Mouse (Mus musculus) A20 (cell line): ENCODE measurements at regions not wholly inside any gene's neighbourhood (a gene's known extent, or its start where the extent isn't known, plus 50 kb on each side); places are given as distances from the start of the nearest gene placed in this dataset.
"Not testable (repeated sequence)": the region's sequence is repeated elsewhere in the genome, so short reads cannot be mapped to it uniquely, and the experiment has no call there.

ENCODE experiments used
- DNase-seq: peaks from one replicate; pipeline ENCODE4 v3.0.0-alpha.2; 2011; ENCODE audit warnings: low read depth, low spot score

- DNase-seq: no peak
Measured at GRCm38 (mm10) chr13:26457487-26458253, 312.3 kb downstream of the Hdgfl1 start.

DNA sequence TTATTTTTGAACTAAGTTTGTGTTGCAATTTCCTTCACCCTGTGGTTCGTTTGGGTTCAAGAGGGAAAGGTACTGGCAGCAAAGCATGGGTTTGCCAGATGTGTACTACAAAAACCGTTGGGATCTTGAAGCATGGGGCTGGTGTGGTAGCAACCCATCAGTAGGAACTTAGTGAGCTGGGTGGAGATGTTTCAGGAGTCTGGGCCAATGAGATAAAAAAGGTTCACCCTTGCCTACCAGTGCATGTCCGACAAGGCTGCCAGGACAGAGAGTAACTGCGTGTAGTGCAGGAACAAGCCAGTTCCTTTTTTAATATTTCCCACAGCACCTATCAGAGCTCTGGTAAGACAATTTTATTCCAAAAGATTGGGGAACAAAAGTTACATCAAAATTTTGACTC is 343.3 kb downstream of the Hdgfl1 start:
- DNase-seq: no peak

- no peak for DNase-seq
Measured at GRCm38 (mm10) chr13:26424513-26424912, 345.5 kb downstream of the Hdgfl1 start.

- no peak for DNase-seq
Measured at GRCm38 (mm10) chr13:26405757-26406156, 364.2 kb downstream of the Hdgfl1 start.

GRCm38 (mm10) chr13:26404707-26405106 is 365.3 kb downstream of the Hdgfl1 start:
- no peak for DNase-seq

GRCm38 (mm10) chr13:26387861-26388621 is 381.9 kb downstream of the Hdgfl1 start:
- DNase-seq: no peak

- no peak for DNase-seq
Measured at GRCm38 (mm10) chr13:26382631-26383030, 387.3 kb downstream of the Hdgfl1 start.

GRCm38 (mm10) chr13:26382154-26382553 is 387.8 kb downstream of the Hdgfl1 start:
- no peak for DNase-seq

DNA sequence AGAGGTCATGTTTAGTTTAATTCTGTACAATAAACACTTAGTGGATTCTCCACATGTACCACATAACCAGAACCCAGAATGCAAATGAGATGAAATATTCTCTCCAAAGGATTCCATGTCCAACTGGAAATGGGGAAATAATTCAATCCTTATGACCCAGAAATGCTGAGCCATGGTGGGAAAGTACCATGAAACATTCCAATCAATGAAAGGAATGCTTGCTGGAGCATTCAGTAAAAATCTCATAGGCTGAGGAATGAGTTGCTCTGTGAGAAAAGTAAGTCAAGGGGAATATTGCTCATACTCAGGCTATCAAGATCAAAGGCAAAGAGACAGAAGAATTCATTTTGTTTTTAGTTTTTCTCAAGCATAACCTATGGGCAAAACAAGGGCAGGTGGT is 394.4 kb downstream of the Hdgfl1 start:
- DNase-seq: no peak

GRCm38 (mm10) chr13:26365911-26366310 is 404.1 kb downstream of the Hdgfl1 start:
- DNase-seq: not testable (repeated sequence)

- no peak for DNase-seq
Measured at GRCm38 (mm10) chr13:26356341-26356740, 413.6 kb downstream of the Hdgfl1 start.

GRCm38 (mm10) chr13:26354421-26354820 is 415.5 kb downstream of the Hdgfl1 start:
- no peak for DNase-seq

GRCm38 (mm10) chr13:26350510-26350909 is 419.5 kb downstream of the Hdgfl1 start:
- no peak for DNase-seq

DNA sequence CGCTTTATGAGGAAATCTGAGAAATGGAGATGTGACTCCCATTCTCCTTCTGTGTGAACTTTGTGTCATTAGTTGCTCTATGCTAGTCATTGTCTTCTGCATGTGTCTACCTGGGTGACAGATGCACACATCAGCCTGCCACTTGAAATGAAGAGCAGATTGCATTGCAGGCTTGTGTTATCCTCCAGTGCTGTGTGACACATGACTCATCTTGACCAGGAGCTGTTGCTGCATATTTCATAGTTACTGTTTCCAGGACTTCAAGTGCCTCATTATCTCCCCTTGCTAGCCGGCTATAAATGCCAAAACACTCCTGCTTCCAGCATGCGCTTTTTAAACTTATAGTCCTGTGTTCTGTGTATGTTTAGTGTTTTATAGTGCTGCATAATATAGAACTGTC is 431.2 kb downstream of the Hdgfl1 start:
- no peak for DNase-seq

- no peak for DNase-seq
Measured at GRCm38 (mm10) chr13:26325066-26325465, 444.9 kb downstream of the Hdgfl1 start.

DNA sequence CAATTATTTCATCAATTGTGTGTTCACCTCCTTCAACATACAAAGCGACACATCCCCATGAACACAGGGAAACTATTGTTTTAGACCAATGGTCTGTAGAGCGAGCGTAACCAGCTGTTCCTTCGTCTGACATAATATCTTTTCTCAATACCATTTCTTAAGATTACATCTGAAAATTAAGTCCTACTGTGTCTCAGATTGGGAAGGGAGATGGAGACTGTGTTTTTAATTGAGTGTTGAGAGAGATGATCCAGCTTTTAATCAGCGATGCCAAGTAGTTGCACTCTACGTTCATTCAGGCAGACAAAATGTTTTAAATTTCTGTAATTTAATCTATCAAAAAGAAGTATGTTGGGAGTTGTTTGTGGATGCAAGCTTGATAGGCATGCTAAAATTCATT is 445.3 kb downstream of the Hdgfl1 start:
- DNase-seq: no peak

DNA sequence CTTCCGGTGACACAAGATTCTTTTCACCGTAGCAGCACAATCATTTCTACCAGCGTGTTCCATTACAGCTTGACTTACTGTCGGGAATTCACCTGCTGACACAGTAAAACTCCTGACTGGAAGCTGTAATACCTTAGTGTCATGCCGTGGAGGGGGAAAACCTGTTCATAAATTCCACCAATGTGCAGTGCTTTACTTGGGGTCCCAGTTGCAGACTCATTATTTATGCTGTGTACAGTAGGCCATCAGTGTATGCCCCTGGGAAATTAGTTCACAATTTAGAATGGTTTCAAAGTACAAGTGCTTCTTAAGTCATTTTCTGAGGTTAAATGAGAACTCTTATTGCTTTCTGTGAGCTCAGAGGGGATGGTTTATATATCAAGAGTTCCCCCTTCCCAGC is 451.4 kb downstream of the Hdgfl1 start:
- no peak for DNase-seq

DNA sequence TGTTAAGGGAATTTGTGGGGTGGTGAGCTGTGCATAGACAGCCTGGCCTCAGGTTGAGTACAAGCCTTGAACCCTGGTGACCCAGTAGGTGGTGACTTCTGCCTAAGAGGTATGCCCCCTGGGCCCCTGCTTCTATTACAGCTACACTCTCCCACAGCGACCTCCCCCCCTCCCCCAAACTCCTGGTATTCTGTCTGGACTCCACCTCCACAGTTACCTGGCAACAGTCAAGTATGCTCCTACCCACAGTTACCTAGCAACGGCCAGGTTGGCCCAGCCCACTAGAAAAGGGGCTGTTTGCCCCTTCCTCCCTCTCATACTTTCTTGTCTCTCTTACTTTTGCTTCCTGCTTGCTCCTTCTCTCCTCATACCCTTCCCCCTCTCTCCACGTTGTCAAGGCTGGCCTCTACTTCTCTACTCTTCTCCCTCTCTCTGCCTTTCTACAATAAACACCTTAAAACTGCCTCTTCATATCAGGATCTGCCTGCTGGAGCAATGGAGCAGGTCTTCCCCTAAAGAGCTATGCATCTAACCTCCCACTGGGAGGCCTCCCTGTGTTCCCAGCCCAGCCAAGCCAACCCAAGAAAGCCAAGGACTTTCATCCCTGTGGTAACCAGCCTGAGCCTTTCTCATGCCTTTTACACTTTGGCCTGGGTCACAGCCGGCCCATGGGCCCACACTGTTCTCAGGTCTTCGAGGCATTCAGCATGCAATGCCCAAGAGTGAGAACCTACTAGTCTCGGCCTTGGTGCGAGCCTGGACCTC is 457.5 kb downstream of the Hdgfl1 start:
- DNase-seq: no peak

DNA sequence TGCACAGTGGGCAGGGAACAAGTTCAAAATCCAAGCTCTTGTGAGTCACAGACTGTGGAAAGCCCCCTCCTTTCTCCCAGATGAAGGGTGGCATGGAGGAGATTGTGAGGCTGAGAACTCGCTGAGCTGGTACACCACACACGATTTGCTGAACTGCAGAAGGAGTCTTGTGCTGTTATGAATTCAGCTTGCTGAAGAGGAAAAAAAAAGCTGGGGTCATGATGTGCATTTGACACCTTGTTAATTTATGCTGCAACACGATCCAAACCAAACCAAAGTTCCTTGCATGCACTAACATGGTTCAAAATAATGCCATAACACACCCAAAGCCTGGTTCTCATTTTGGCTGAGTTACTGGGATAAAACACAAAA is 485.9 kb downstream of the Hdgfl1 start:
- DNase-seq: no peak

DNA sequence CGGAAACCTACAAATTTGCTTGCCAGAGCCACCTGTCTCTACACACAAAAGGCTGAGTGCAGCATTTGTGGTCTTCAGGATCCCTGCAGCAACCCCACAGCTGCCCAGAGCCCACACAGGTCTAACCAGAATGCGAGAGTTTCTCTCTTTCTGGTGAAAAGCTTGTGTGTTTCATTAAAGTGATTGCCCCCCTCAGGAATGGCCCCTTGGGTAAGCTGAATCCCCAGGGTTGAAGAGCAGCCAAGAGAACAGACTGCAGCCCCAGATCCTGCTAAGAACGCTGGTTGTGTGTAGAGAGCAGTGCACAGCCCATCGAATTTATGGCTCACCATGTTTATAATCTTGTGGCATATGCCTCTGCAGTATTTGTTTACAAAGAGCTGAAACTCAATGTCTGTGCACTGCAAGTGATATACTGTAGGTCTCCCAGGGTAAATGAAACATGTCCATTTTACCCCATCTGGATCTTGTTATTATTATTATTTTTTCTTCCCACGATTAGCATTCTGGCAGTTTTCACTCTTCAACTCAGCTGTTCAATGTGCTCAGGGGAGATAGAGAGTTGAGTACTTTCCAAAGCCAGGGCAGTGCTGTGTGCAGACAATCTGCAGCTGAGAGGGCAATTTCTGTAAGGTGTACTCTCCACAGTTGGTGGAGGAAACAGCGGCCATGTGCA is 486.4 kb downstream of the Hdgfl1 start:
- DNase-seq: no peak

DNA sequence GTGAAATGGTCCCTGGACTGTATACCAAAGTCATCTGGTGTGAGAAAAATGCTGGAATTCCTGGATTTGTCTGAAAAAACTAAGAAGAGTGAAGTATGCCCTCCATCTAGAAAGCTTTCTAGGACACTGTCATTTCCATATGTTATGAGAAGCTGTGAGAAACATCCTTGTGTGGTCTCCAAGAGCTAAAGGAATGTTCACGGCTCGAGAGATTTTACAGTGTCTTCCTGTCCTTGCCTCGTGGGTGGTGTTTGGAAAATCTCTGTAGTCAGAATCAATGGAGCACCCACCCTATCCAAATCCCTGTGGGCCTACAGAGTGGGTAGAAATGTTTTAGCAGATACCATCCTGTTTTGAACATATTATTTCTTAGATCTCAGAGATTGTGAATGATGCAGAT is 487.7 kb downstream of the Hdgfl1 start:
- DNase-seq: no peak

DNA sequence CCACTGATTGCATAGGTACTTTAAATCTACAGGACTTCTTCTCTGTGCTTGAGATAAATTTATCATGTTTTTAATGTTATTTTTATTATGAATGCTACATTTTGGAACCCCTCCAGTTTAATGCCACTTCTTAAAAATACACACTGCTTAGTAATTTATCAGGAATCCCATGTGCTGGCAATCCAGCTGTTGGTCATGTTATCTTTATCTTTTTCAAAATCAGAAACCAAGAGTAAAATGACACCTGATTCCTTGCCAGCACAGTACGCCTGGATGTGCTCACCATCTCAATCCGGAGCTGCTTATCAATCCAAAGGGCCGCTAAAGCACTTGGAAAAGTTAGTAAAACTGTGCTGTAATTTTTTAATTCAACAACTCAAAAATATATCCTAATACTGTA is 497.1 kb downstream of the Hdgfl1 start:
- DNase-seq: no peak
